Comparison of ENCODE assay signal across 24 mouse cellular contexts in genomic region chr13:17536341-17536740, GRCm38 (mm10).
"Had no signal": no experiment of that assay in that cellular context is flagged by ENCODE, and none has a peak within 500 bp of the region (broad histone marks: within the 10 kb centered on the region; RNA-seq: fewer than 3 reads in every experiment).

No protein-coding gene starts in this region.

- H3K4me1 ChIP-seq: heart, embryonic 10.5 days; heart, embryonic 12.5 days; hindbrain, embryonic 13.5 days; hindbrain, embryonic 15.5 days; limb, embryonic 10.5 days; limb, embryonic 12.5 days; liver, embryonic 13.5 days had no signal

- H3K27me3 ChIP-seq: heart, embryonic 12.5 days; hindbrain, embryonic 13.5 days; hindbrain, embryonic 15.5 days; limb, embryonic 12.5 days; liver, embryonic 13.5 days had no signal

- ATAC-seq: hindbrain, postnatal 0 days; intestine, embryonic 16.5 days had no signal

- H3K9me3 ChIP-seq: heart, embryonic 10.5 days; heart, embryonic 12.5 days; hindbrain, embryonic 13.5 days; hindbrain, embryonic 15.5 days; limb, embryonic 10.5 days; limb, embryonic 12.5 days; liver, embryonic 13.5 days had no signal

- H3K27ac ChIP-seq: gastrocnemius, adult 2 months; heart, embryonic 10.5 days; hindbrain, embryonic 13.5 days; hindbrain, embryonic 15.5 days; hindbrain, postnatal 0 days; limb, embryonic 10.5 days; limb, embryonic 12.5 days; liver, embryonic 13.5 days had no signal

- H3K36me3 ChIP-seq: heart, embryonic 10.5 days; heart, embryonic 12.5 days; hindbrain, embryonic 13.5 days; hindbrain, embryonic 15.5 days; limb, embryonic 10.5 days; limb, embryonic 12.5 days; liver, embryonic 13.5 days had no signal

- DNase-seq: gastrocnemius, adult 2 months; gastrocnemius, postnatal 14 days; gastrocnemius, postnatal 36 days; heart, adult 18-20 months; heart, postnatal 10 days; heart, postnatal 4 days; kidney, adult 18-20 months; kidney, adult 8-10 months; kidney, postnatal 10 days; kidney, postnatal 25 days; kidney, postnatal 4 days; layer of hippocampus, adult 9-11 months; layer of hippocampus, postnatal 36 days; liver; liver, embryonic 13.5 days had no signal

- H3K4me3 ChIP-seq: gastrocnemius, adult 2 months; heart, embryonic 10.5 days; heart, embryonic 12.5 days; hindbrain, embryonic 13.5 days; hindbrain, embryonic 15.5 days; limb, embryonic 10.5 days; limb, embryonic 12.5 days; liver, embryonic 13.5 days had no signal

- H3K9ac ChIP-seq: heart, embryonic 12.5 days; hindbrain, embryonic 13.5 days; hindbrain, embryonic 15.5 days; limb, embryonic 12.5 days; liver, embryonic 13.5 days had no signal

- H3K4me2 ChIP-seq: heart, embryonic 12.5 days; hindbrain, embryonic 13.5 days; hindbrain, embryonic 15.5 days; limb, embryonic 12.5 days; liver, embryonic 11.5 days; liver, embryonic 13.5 days had no signal
